Mouse (Mus musculus) adrenal gland (tissue): ENCODE measurements around the gene Igfbpl1.

ENCODE experiments used
- intact Hi-C: fragments of 180-260 bp; cut with DNase I; formaldehyde crosslinking; loops from one replicate; pipeline ENCODE4 v1.15.1; 2025

The Igfbpl1 gene

DNA sequence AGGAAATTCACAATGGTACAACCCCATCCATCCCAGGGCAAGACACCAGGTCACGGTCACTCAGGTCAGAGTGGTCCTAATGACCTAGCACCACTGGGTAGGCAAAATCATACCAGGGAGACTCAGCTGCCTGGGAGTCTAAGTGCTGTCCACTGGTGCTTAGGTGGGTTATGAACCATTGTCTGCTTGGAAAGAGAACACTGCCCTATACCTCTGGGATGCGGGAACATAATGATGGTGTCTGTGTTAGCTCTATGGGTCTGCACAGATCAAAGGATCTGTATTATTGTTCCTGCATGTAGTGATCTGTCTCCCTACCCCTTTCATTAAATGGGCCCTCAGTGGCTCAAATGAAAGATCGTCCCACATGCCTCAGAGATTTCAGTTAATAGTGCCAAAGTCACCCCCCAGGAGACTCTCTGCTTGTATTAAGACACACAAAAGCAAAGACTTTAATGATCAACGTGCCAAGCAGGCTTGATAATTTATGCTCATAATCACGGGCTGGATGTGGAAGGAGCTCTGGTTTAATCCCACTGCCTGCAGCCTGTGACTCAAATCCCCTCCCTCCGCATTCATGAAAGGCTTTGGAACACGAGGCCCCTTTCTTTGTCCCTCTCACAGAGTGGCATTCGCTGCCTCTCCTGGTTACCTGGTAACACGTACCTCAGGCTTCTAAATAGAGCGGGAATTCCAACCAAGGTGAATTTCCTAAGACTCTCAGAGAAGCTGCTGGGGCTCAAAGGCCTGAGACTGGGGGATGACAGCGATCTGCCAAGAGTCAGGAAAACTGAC, 3.7 kb downstream of the Igfbpl1 start:
- intact Hi-C loops: no loop called here

GRCm38 (mm10) chr4:45821995-45822394, 4.7 kb downstream of the Igfbpl1 start:
- intact Hi-C loops: loop anchor here (2.0 kb wide), 1 partner anchor 33 kb away; no protein-coding TSS in a partner anchor

DNA sequence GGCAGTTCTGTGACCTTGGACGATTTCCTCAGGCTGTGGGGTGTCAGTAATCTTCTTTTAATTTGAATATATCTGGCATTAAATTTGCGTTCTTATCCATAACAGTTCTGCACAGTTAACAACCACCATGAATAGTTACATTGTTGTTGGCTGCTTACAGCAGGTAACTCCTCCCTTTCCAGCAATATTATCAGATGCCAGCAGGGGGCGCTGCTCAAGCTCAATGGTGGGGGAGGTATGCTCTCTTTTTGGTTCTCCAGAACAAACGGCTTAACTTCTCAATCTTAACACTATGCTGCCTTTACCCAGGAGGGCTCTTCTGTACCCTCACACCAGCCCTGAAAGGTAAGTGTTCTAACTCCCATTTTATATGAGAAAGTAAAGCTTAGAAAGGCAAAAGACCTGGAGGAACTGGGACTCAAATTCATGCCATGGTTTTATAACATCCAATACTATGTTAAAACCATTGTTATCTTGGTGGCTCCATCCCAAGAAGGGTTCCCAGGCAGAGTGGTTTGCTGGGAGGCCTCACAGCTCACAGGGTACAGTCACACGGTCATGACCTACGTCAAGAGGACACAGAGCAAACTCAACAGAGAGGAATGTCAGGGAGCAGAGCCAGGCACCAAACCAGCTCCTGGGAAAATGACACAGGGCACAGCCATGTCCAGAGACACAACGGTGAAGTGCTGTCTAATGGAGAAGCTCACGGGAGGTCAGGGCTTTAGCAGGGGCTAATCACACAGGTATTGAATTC, 6.5 kb downstream of the Igfbpl1 start:
- intact Hi-C loops: loop anchor here (2.0 kb wide), 1 partner anchor 35 kb away; no protein-coding TSS in a partner anchor

GRCm38 (mm10) chr4:45819208-45819931, 7.4 kb downstream of the Igfbpl1 start:
- intact Hi-C loops: no loop called here

GRCm38 (mm10) chr4:45818814-45819207, 7.9 kb downstream of the Igfbpl1 start:
- intact Hi-C loops: no loop called here

DNA sequence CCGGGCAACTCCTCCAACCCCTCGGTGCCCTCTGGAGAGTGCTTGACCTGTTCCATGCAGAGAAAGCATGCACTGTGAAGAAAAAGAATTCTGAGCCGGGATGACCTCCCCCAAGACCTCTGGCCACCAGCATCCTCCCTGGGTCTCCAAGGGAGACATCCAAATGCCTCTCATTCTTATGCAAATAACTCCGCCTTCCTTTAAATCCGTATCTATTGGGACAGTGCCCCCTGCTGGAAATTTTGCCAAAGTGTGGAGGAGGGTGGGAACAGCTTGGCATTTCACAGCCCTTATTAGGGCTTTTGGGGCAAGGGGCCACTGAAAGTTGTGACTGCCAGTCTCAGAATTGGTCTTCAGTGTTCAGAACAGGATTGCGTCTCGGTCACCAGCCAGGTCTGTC, 11.2 kb downstream of the Igfbpl1 start:
- intact Hi-C loops: no loop called here

DNA sequence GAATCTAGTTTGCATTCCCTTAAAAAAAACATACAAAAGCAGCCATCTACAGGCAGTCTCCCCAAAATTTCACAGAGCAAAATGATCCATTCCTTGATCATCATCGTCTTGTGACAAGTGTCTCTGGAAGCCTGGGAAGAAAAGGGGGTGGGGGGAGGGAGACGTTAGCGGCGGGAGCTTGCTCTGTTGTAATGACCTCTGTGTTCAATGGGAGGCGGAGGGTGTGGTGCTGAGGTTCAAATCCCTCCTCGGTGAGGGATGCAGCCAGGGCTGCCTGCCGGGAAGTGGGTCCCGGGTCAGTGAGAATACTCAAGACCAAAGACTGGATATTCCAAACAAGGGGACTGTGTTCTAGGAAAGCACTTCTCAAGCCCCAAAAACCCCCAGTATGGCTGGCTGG, 15.5 kb downstream of the Igfbpl1 start:
- intact Hi-C loops: no loop called here

GRCm38 (mm10) chr4:45808034-45808433, 18.7 kb downstream of the Igfbpl1 start:
- intact Hi-C loops: no loop called here

GRCm38 (mm10) chr4:45802900-45803299, 23.8 kb downstream of the Igfbpl1 start:
- intact Hi-C loops: no loop called here

DNA sequence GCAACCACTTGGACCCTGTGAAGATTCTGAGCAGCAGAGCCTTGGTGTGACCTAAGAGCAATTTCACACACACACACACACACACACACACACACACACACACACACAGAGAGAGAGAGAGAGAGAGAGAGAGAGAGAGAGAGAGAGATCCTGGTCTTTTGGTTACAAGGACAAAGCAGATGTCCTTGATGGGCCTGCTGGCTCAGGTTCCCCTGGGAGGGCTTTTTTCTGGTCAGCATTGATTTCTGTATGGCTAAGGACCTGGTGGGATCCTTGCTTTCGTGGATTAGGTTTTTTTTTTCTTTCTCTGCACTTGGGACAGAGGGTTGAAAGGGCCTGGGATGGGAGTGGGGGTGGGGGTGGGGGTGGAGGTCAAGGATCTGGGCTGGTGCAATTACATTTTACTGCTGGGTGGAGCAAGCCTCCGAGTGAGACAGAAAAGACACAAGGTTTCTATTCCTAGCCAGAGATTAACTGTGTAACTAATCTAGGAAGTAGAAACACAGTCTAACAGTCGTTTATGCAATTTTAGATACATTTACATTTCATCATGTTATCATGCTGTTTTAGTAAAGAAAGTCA, 26.7 kb downstream of the Igfbpl1 start:
- intact Hi-C loops: no loop called here

DNA sequence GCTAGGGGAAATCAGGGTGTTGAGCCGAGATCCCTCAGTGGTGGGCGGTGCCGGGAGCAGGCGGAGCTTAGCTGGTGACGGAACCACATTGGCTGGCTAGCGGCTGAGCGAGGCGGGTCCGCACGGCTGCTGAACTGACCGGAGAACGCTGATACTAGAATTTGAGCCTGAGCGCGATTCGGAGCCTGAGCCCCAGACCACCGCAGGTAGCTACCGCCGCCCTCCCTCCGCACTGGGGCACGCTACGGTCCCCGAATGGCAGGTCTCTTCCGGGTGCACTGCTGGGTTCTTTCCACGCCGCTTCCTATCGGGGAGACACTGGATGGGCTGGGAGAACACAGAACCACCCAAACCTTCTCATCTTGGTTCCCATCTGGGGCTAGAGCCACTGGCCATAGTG, 27.8 kb downstream of the Igfbpl1 start, which contains the start of gene Aldh1b1:
Gene Aldh1b1, plus strand, starts transcription at position 59 of the 400 bp plus-strand sequence.
- intact Hi-C loops: no loop called here

GRCm38 (mm10) chr4:45796760-45797159, 30.0 kb downstream of the Igfbpl1 start:
- intact Hi-C loops: no loop called here

DNA sequence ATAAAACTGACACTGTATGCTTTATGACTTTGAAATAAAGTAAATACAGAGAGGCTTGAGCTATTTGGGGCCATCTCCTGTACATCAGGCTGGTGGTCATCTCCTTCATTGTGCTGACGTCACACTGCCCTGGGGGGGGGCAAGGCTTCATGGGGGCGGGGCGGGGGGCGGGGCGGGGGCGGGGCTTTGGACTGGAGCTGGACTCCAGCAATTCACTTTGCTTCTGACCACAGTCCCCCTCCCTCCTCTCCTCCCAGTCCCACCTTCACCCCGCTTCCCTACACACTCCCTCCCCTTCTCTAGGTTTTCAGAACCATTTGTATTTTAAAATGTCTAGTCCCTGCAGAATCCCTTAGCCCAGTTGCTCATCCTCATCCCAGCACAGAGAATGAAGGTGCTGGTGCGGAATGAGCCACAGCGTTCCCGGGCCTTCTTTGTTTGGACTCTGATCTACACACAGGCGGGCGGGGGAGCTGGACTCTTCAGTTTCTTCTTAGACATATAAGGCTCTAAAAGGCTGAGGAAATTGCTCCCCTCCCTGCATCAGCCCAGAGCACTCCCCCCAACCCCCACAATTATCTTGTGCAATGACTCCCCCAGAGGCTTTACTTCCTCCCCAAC, 31.4 kb downstream of the Igfbpl1 start:
- intact Hi-C loops: no loop called here

DNA sequence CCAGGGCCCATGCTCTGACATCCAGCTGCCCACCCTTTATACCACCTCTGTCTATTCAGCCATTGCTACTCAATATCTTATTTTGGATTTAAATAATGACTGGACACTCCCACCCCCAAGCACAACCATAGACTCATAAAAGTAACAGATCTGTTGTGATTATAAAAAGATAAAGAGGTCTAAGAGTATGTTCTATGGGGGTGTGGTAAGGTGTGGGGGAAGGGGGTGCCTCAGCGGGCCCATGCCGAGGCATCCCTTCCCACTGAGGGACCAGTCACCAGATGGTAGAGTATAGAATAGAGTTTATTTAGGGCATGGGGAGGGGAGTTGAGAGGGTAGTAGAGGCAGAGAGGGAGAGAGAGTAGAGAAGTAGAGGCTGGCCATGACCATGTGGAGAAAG, 36.7 kb downstream of the Igfbpl1 start:
- intact Hi-C loops: no loop called here

DNA sequence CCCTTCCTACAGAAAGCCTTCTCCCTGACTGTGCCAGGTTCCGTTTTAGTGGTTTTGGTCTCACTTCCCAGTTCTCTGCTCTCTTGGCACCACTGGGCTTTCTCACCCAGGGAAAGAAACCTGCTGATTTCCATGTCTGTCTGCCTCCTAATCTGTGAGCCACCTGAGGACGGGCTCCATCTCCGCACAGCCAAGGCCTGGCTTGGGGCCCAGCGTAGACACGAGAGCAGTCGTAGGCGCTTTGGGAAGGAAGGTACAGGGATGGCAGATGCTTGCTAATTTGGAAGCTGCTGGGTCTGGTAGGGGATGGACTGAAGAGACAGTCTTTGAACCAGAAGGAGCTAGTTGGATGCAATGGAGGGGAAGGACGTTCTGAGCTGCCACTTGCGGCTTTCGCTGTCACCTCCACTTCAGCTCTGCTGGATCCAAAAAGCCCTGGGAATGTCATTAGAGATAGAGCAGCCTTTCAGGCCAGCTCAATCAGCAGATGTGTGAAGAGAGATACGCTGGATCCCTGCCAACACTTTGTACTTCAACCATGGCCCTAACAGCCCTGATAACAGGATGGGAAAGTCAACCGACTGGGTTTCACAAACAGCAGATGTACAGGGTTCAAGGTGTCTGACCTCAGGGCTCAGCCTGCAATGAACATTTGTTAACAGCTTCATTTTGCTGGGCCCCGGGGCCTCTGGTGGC, 37.3 kb downstream of the Igfbpl1 start:
- intact Hi-C loops: no loop called here

DNA sequence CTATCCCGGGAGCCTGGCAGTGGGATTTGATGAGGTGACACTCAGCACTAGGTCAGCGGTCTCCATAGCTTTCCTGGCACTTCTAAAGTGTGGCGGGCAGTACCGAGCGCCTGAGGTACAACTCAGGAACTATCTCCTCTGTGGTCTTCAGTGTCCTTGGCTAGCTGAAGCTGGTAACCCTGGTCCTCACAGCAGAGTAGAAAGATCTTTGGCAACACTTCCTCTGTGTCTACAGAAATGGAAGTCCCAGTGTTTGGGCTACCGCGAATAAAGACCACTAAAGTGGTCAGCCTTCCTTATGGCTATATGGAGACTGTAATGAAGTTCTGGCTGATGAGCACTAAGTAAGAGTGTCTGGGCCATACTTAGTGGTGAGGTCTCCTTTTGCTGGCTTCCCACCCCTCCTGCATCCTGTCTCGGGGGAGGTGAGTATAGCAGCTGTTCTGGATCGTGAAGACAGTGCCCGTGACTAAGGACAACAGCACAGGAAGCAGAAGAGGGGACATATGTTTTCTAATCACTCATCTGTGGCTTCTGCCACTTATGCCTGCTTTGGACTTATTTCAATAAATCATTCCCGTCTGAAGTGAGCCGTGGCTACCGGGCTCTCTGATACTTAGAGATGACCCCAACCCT, 38.2 kb downstream of the Igfbpl1 start:
- intact Hi-C loops: no loop called here

GRCm38 (mm10) chr4:45786674-45787073, 40.0 kb downstream of the Igfbpl1 start:
- intact Hi-C loops: no loop called here

DNA sequence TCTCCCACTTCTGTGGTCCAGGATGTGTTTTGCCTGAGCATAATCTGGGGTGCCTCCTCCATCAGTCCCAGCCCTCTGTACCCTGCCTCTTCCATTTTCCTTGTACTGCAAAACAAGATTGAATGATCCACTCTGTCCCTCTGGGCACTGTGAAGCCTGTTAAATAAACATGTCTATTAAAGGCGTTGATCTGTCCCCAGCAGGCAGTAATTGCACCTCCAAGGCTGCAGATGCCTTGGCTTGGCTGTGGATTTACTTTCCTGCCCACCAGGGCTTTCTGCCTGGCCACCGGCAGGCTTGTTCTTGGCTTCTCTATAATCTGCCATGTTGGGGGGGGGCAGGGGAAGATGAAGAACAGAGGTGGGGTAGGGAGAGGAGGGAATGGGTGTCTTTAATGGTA, 40.8 kb downstream of the Igfbpl1 start:
- intact Hi-C loops: no loop called here

GRCm38 (mm10) chr4:45783671-45784070, 43.1 kb downstream of the Igfbpl1 start:
- intact Hi-C loops: no loop called here

GRCm38 (mm10) chr4:45771619-45772018, 55.1 kb downstream of the Igfbpl1 start:
- intact Hi-C loops: loop anchor here (5.0 to 10.0 kb wide), 4 partner anchors 39 to 354 kb away; no protein-coding TSS in a partner anchor
